Mouse (Mus musculus) ZHBTc4 (cell line): Measurements from ENCODE around the gene Pdap1.
A peak's percentile ranks its signal among the peaks of the same experiment; 100 is the strongest.
"Not testable (repeated sequence)": the region's sequence is repeated elsewhere in the genome, so short reads cannot be mapped to it uniquely, and the experiment has no call there.

Source experiments
- DNase-seq: peaks from one replicate; pipeline ENCODE4 v3.0.0-alpha.2; 2011; ENCODE audit warnings: low read depth, low spot score

Gene Pdap1

DNA sequence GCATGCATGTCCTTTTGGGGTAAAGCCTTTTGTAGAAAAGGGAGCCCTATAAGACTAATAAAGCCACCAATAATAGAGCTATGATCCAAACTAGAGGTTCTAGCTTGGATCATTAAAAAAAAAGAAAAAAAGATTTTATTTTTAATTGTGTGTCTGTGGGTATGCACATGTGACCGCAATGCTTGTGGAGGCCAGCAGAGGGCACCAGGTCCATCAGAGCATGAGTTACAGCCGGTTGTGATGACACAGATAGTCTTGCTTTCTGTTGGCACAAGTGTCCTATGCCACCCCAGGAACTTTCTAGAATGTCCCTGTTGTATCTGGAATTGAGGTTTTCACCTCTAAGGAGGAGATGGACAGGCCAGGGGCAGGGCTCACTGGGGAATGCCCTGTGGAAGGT is 20.7 kb downstream of the Pdap1 start:
- peak; percentile 79 for DNase-seq

DNA sequence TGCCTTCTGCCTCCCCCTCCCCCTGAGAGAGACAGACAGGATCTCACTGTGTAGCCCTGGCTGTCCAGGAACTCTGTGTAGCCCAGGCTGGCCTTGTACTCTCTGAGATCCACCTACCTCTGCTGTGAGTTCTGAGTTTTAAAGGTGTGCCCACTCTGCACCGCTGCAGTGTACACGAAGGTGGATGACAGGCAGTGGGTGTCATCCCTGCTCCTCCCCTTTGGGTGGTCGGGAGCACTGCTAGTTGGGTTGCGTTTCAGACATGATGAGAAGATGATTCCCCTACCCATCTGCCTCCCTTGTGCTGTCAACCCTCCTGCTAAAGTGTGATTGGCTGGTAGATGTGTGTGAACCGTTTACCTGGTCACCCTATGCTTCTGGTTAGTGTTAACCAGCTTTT is 21.6 kb downstream of the Pdap1 start:
- DNase-seq: no peak

DNA sequence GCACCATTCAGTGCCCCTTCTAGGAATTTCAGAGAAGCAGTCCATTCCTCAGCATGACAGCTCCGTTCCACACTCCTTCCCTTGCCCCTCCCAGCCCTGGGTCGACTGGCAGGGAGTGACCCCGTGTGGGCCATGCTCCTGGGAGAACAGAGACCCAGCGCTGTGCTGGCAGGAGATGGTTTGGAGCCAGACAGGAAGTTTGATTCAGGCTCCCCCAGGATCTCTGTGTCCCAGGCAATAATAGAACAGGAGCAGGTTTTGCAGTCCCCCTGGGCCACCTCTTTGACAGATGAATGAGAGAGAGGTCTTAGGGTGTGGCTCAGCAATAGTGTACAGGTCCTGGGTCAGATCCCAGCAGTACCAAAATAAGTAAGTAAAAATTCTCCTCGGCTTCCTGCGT is 22.0 kb downstream of the Pdap1 start:
- no peak for DNase-seq

DNA sequence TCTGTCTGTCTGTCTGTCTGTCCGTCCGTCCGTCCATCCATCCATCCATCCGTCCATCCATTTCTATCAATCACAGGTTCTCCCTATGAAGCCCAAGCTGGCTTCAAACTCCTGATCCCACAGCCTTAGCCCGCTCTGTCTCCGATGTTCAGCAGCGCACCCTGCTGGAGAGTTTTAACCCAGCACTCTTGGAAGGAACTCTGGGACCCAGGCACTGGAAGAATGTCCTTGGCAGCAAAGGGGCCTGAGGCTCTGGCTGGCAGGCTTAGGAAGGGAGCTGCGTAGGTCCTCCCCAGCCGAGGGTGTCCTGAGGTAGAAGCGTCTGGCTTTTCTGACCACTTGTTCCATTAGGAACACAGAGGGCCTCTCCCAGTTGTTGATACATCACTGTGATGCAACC is 23.1 kb downstream of the Pdap1 start:
- DNase-seq: peak; percentile 93

DNA sequence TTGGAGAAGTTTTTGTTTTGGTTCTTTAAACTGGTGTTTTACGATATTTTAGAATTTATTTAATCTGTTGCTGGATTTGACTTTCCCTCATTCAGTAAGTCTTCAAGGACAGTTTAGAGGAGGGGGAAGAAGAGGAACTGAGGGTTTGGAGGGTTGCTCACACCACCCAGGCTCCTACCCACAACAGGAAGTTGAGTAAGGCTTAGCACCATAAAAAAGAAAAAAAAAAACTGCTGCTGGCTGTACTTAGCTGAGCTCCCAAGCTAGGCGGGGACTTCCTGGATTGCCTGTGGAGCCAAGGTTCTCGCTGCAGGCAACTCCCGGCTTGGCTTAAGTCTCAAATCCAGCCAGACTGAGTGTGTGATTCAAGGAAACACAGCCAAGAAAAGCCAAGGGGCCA is 23.7 kb downstream of the Pdap1 start:
- peak; percentile 54 for DNase-seq

DNA sequence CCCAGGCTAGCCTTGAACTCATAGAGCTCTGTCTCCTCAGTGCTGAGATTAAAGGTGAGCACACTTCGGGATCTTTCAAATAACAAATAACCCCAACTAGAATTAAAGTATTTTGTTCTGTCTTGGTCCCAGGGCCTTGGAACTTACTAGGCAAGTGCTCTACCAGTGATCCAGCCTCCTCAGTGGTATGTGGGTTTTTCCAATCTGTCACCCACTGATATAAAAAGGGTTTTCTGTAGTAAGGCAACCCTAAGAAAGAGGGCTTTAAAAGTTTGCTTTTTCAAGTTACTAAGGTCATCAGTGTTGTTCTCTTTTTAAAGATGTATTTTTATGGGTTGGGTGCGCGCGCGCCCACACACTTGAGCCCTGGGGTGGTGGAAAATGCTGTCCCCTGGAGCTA is 24.3 kb downstream of the Pdap1 start:
- DNase-seq: no peak

DNA sequence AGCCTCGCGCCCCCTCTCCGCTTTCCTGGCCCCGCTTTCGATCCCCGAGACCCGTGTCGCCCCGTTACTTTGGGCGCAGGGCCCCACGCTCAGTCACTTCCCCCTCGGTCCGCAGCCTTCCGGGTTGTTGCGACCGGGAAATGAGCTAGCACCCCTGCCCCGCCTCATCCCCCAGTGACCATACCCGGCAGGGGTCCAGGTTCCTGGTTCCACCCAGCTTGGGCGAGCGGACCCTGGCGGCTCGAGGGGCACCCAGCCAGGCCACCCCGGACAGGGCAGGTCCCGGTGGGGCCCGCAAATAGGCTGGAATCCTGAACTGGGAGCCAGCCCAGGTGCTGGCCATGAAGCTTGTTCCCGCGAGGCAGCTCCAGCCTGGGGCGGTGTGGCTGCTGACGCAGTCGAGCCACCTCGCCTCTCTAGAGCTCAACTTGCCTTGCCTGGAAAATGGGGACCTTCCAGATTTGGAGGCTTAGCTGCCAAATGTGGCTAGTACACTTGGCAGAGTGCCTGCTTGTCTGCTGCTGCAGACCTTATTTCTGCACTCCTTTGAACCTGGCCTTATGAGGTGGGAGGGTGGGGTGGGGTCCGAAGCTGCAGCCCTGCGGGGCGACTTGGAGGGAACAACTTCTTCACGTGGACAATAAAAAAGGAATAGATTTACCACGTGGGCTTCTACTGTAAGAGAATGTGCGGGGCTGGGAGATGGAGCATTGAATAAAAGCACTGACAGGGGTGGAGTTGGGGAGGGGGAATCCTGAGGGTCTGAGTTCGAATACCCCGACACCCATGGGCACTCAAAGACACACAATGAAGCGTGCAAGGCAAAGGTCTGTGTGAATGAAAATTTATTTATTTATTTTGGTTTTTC is 25.2 kb downstream of the Pdap1 start:
- peak; percentile 74 for DNase-seq

DNA sequence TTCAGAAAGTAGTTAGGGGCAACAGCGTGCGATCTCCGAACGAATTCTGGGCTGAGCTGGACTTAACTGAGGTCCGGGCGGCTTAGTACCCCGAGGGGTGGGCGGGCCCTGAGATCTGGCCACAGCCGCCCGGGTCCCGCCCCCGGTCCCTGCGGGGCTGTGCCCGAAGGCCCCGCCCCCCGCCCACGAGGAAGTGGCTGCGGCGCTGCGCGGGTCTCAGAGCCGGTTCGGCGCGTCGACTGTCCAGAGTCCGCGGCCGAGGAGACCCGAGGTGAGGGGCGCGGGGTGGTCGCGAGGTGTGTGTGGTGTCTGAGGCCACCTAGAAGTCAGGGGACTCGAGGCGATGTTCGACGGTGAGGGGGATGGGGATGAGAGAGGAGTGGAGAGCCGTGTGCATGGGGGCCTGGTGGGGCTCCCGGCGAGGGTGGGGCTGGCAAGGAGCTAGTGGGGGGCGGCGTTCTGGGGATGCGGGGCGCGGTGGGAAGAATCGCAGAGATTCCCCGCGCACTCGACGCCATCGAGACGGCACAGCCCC is 25.9 kb downstream of the Pdap1 start, which contains the start of gene Arpc1b:
Gene Arpc1b (plus strand): TSS at position 145 of the 535 bp plus-strand sequence.
- peak; percentile 95 for DNase-seq

DNA sequence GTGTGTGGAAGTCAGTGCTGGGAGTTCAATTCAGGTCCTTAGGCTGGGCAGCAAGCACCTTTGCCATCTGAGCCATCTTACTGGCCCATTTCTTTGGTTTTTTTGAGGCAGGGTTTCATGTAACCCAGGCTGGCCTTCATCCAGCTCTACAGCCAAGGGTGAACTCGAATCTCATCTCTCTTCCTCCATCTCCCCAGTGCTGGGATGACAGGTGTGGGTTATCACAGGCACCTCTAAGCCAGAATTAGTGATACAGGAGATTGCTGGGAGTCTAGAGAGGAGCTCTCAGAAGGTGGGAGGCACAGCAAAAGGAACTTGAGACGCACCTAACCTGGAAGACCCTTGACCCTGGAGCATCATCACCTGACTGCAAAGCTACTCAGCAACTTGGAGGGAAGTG is 26.6 kb downstream of the Pdap1 start:
- no peak for DNase-seq

DNA sequence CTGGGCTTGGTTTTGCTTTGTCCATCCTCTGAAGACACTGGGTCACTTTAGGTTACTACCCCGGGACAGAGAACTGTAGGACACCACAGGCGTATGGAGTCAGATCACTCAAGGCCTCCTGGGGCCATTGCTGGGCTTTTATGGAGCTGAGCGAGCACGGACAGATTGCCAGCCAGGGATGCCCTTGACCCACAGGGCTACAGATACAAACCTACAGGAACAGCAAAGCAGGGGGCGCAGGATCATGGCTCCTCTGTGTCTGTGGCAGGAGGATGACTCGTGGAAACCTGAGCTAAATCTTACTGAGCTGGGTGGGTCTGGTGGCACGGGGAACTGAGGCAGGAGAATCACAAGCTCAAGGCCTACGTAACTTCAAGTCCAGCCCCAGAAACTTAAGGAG is 27.5 kb downstream of the Pdap1 start:
- no peak for DNase-seq

DNA sequence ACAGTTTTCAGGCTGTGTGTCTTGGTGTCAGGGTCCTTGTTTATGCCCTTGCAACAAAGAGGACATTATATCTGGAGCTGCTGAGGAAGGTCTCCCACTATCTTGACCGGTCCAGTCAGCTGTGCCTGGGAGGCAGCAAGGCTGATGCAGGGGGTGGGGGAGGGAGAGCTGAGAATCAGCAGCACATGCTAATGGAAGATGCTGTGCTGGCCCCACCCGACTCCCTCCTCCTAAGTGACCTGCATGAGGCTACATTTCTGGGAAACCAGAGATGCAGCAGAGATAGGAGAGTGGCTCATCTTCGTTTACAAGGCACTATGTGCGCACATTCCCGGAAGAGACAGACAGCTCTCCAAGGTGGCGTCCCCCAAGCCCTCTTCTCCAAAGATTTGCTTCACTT is 29.6 kb downstream of the Pdap1 start:
- no peak for DNase-seq

DNA sequence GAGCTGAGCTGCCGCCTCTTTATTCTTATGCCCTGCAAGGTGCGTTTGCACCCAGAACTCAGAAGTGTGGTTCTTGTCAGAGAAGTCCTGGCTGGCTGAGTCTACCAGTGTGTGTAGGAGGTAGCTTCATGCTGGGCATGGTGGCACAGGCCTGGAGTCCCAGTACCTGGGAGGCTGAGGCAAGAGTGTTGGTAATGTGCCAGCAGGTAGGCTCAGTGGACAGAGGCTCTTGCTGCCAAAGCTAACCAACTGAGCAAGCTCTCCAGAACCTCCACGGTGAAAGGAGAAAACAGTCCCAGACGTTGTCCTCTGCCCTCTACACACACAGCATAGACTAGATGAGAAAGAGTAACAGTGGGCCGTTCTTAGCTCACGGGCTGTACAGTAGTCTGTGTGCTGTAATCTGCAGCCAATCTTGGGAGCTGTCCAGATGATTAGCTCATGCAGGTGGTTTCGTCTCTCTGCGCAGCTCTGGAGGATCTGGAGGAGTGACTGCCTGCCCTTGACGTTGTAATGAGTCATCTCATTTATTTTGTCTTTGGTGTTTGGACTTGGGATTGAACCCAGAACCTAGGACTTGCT is 34.3 kb downstream of the Pdap1 start:
- DNase-seq: no peak

DNA sequence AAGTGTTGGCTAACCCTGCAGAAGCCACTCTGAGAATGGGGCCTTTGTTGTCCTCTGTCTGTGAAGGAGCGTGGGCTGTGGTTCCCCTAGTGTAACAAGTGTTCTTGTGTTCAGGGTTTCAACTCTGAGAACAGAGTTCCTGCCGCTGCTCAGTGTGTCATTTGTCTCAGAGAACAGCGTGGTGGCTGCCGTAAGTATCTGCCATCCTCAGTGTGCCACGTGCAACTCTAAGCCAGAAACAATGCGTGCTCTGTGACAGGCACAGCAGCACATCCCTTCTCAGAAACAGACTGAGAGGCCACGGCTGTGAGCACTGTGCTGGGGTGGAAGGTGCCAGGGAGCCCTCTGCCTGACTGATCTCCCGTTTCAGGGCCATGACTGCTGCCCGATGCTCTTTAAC is 35.7 kb downstream of the Pdap1 start:
- no peak for DNase-seq

DNA sequence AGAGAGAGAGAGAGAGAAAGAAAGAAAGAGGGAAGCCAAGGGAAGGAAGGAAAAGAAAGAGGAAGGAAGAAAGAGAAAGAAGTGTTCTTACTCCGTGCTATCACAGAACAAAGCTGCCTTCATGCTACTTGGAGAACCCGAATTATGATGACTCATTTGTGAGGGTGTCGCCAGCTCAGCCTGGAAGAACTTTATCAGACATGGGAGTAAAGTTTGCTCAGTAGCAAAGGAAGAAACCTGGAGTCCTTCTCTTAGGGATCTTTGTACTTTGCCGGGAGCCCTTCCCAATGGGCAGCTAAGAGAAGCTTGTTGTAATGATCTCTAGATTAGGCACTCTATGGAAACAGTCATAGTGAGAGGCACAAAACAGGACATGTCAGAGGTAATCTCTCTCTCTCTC is 37.3 kb downstream of the Pdap1 start:
- DNase-seq: no peak

DNA sequence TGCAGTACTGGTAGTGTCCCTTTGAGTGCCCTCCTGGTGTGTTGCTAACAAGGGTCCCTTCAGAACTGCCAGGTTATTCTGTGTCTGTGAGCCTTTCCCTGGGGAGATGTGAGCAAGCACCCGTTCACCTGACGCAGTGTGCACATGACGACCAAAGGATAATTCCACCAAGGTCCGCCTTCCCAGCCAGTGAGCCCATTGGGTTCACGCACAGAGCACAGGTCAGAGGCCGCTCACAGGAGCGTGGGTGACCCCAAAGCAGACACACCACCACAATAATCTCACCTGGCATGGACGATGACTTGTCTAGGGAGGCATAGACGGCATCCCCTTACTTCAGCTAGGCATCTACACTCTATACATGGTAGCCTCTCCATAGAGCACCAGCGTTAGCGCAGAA is 38.6 kb downstream of the Pdap1 start:
- DNase-seq: not testable (repeated sequence)

DNA sequence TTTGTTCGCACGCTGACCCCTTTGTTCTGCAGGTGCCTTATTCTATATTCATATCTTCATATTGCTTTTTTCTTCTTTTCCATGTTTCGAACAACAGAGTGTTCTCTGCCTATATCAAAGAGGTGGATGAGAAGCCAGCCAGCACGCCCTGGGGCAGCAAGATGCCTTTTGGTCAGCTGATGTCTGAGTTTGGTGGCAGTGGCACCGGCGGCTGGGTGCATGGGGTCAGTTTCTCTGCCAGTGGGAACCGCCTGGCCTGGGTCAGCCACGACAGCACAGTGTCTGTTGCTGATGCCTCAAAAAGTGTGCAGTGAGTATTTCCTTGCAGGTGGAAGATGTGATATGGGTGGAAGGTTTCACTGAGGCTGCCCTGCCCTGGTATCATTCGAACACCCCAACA is 39.1 kb downstream of the Pdap1 start:
- DNase-seq: no peak

DNA sequence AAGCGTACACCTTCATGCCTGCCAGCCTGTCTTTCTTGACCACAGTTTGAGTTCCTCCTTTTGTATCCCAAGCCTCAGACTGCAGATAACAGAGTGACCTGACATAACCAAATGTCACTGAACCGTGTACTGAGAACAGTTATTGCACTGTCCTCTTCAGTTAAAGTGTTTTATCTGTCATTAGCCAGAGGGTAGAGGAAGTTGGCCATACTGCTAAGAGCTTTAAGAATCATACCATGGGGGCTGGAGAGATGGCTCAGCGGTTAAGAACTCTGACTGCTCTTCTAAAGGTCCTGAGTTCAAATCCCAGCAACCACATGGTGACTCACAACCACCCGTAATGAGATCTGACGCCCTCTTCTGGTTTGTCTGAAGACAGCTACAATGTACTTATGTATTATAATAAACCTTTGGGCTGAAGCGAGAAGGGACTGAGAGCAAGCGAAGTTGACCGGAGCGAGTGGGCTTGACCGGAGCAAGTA is 41.7 kb downstream of the Pdap1 start:
- no peak for DNase-seq

DNA sequence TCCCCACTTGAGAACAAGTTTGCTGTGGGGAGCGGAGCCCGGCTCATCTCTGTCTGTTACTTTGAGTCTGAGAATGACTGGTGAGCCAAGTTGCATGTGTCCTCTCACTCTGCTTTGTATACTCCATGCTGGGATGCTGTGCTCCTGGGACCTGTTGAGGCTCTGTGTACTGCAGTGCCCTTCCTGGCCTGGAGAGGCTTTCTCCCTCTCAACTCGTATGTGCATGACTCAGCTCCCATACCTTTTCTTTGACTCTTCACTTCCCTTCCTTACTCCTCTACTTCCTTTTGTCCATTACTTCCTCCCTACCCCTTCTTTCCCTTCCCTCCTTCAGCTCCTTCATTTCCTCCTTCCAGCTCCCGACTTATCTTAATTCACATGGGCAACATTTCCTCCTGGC is 43.8 kb downstream of the Pdap1 start:
- DNase-seq: no peak

DNA sequence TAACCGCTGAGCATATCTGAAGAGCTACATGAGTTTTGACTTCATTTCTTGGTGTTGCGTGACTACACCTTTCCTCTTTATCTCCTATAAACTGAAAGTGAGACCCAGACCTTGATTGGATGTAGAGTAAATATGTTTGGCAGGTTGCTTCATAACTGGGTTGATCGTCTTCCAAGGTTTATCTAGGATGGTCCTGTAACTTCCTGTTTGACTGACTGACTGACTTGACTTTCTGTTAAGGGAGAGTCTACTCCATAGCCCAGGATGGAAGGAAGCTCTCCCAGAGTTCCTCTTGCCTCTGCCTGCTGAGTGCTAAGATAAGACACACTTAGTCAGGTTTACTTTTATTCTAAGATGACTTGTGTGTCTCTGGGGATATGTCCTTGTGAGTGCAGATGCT is 50.2 kb downstream of the Pdap1 start:
- no peak for DNase-seq

DNA sequence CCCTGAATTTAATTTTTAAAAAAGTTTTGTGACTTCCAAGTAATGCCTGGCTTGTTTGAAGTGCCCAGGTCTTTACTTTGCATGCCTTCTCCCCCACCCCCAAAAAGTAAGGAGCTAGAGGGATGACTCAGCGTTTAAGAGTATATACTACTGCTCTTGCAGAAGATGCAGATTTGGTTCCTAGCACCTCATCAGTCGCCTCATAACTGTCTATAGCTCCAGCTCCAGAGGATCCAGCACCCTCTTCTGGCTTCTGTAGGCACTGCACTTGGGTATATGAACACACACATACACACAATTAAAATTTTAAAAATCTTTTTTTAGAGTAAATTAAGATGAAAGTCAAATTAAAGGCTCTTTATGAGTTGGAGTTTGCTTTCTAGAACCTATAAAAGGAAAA is 51.9 kb downstream of the Pdap1 start:
- peak; percentile 49 for DNase-seq

DNA sequence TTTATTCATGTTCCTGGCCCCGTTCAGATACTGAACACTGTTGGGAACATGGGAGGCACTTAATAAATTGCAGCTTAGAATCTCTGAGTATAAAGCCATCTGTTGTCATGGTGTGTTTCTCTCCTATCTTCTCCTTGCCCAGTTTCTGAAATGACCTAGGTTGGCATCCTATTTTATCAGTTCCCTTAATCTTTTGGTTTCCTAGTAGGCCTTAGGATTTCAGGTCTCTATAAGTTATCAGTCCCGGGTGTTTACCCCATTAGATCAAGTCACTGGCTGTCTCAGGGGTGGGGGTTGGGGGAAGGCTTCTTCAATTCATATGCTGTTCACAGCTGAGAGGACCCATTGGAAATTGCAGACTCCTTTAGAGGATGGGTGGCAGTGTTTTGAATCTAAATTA is 55.2 kb downstream of the Pdap1 start:
- DNase-seq: no peak

DNA sequence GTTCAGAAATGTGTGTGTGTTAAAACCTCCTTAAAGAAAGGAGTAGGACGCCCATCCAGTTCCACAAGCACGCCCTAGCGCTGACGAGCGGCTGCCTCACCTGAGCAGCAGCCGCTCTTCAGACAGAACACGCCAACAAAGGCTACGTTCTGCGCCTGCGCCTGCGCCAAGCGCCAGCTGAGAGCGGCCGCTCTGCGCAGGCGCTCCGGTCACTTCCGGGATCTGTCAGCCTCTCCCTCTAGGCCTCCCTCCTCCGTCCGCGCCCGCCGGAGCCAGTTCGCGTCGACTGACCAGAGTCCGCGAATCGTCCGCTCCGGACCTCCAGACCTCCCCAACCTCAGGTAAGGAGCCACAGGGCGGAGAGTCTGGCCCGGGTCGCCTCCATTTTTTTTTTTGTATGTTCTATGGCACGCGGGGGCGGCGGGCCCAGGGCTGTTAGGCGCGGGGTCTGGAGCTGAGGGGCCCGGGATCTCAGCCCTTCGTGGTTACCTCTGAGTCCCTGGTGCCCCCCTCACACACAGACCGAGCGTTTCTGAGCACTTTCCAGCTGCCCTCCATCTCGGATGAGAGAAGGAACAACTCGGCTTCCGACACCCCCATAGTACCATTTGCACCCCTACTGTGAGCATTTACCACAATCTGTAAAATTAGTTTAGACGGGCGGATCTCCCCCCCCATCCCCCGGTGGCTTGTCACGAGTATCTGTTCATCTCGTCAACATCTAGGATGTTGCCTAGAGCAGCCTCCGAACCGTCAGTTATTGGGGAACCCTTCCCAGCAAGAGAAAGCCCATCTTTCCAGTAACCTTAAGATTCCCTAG is 56.2 kb downstream of the Pdap1 start, which contains the start of the genes Arpc1a and Kpna7:
Gene Arpc1a (plus strand): TSS at position 199 of the 820 bp plus-strand sequence.
Gene Kpna7 (minus strand): TSS at position 399 of the 820 bp plus-strand sequence.
- peak; percentile 96 for DNase-seq
